Mouse (Mus musculus): ENCODE measurements at regions not wholly inside any gene's neighbourhood (a gene's known extent, or its start where the extent isn't known, plus 50 kb on each side); places are given as distances from the start of the nearest gene placed in this dataset.

GRCm38 (mm10) chr16:21318009-21318639 is 104.8 kb upstream of the Vps8 start:
- DNase-seq (ENCODE audit: low read depth, low spot score) = no peak

GRCm38 (mm10) chr16:21318640-21319365 is 104.1 kb upstream of the Vps8 start:
- DNase-seq (ENCODE audit: low read depth, low spot score) = no peak
- WGBS = 61% methylated on average over 9 of the region's 9 CpGs

More at GRCm38 (mm10) chr16:21318009-21318639, 104.8 kb upstream of the Vps8 start:
- 62% methylated on average over 7 of the region's 7 CpGs for WGBS

- no peak for DNase-seq (ENCODE audit: low read depth, low spot score)
- 75% methylated on average over 2 of the region's 2 CpGs for WGBS
These were observed 102.6 kb upstream of the Vps8 start for GRCm38 (mm10) chr16:21320284-21320683.

GRCm38 (mm10) chr16:21321188-21322070 is 101.5 kb upstream of the Vps8 start:
- 61% methylated on average over 18 of the region's 18 CpGs for WGBS
- no peak for DNase-seq (ENCODE audit: low read depth, low spot score)

GRCm38 (mm10) chr16:21322437-21322836 is 100.5 kb upstream of the Vps8 start:
- 9% methylated on average over 10 of the region's 10 CpGs for WGBS
- no peak for DNase-seq (ENCODE audit: low read depth, low spot score)

GRCm38 (mm10) chr16:21323446-21324034 is 99.4 kb upstream of the Vps8 start:
- DNase-seq (ENCODE audit: low read depth, low spot score) = no peak
- 74% methylated on average over 3 of the region's 3 CpGs for WGBS

- WGBS = 81% methylated on average over 4 of the region's 4 CpGs
- DNase-seq (ENCODE audit: low read depth, low spot score) = no peak
These were observed 94.9 kb upstream of the Vps8 start for GRCm38 (mm10) chr16:21327969-21328368.

GRCm38 (mm10) chr16:21329199-21329598 is 93.7 kb upstream of the Vps8 start:
- no peak for DNase-seq (ENCODE audit: low read depth, low spot score)

GRCm38 (mm10) chr16:21331229-21331628 is 91.7 kb upstream of the Vps8 start:
- no peak for DNase-seq (ENCODE audit: low read depth, low spot score)
- WGBS = 80% methylated on average over 5 of the region's 5 CpGs

More at GRCm38 (mm10) chr16:21329199-21329598, 93.7 kb upstream of the Vps8 start:
- 56% methylated on average over 6 of the region's 6 CpGs for WGBS

- WGBS = 23% methylated on average over 7 of the region's 7 CpGs
- no peak for DNase-seq (ENCODE audit: low read depth, low spot score)
These were observed 90.5 kb upstream of the Vps8 start for GRCm38 (mm10) chr16:21332411-21332810.

- no peak for DNase-seq (ENCODE audit: low read depth, low spot score)
- WGBS = under 1% methylated on average over 14 of the region's 14 CpGs
These were observed 90.1 kb upstream of the Vps8 start for GRCm38 (mm10) chr16:21332862-21333222.

GRCm38 (mm10) chr16:21333223-21333951 is 89.5 kb upstream of the Vps8 start:
- WGBS = 1% methylated on average over 44 of the region's 44 CpGs

GRCm38 (mm10) chr16:21339061-21339459 is 83.9 kb upstream of the Vps8 start:
- WGBS = 57% methylated on average over 6 of the region's 6 CpGs
- DNase-seq (ENCODE audit: low read depth, low spot score) = no peak

More at GRCm38 (mm10) chr16:21333223-21333951, 89.5 kb upstream of the Vps8 start:
- peak; percentile 67 for DNase-seq (ENCODE audit: low read depth, low spot score)

- DNase-seq (ENCODE audit: low read depth, low spot score) = no peak
- 25% methylated on average over 11 of the region's 11 CpGs for whole genome bisulfite sequencing
These were observed 83.3 kb upstream of the Vps8 start for GRCm38 (mm10) chr16:21339460-21340081.

- DNase-seq (ENCODE audit: low read depth, low spot score) = no peak
- WGBS = 44% methylated on average over 7 of the region's 7 CpGs
These were observed 82.8 kb upstream of the Vps8 start for GRCm38 (mm10) chr16:21340136-21340535.

GRCm38 (mm10) chr16:21349869-21350268 is 73.0 kb upstream of the Vps8 start:
- WGBS = 63% methylated on average over 1 of the region's 1 CpGs
- DNase-seq (ENCODE audit: low read depth, low spot score) = no peak

- 88% methylated on average over 3 of the region's 3 CpGs for WGBS
- no peak for DNase-seq (ENCODE audit: low read depth, low spot score)
These were observed 71.6 kb upstream of the Vps8 start for GRCm38 (mm10) chr16:21351289-21351688.

- WGBS = 62% methylated on average over 5 of the region's 5 CpGs
- DNase-seq (ENCODE audit: low read depth, low spot score) = no peak
These were observed 69.8 kb upstream of the Vps8 start for GRCm38 (mm10) chr16:21353111-21353510.

- WGBS = 23% methylated on average over 6 of the region's 6 CpGs
- no peak for DNase-seq (ENCODE audit: low read depth, low spot score)
These were observed 69.4 kb upstream of the Vps8 start for GRCm38 (mm10) chr16:21353545-21353944.
